ENCODE assay signal across 9 mouse cellular contexts in genomic region chr6:88290129-88290766, GRCm38 (mm10).
A peak's percentile ranks its signal among the peaks of the same experiment; 100 is the strongest.
DNase-seq lines count a peak whose midpoint lies in the region; ATAC-seq and TF ChIP-seq lines count a peak whose summit lies in the region.
"Had no signal": no experiment of that assay in that cellular context is flagged by ENCODE, and none has a peak within 500 bp of the region (broad histone marks: within the 10 kb centered on the region; RNA-seq: fewer than 3 reads in every experiment).

No protein-coding gene starts in this region.

- ATAC-seq in forebrain, embryonic 14.5 days = peak; percentile 86
- no peak for ATAC-seq in intestine, postnatal 0 days

- intact Hi-C loops in gastrocnemius, postnatal 36 days (cut with DNase I) = no loop called here

- H3K4me2 ChIP-seq in forebrain, embryonic 14.5 days (ENCODE audit: low read length) = no peak overlapping the region
- no peak overlapping the region for H3K4me2 ChIP-seq in intestine, postnatal 0 days (replicated peaks; ENCODE audit: low read depth)
- H3K4me2 ChIP-seq: heart, embryonic 15.5 days had no signal

- H3K9me3 ChIP-seq in forebrain, embryonic 14.5 days (replicated peaks; ENCODE audit: control insufficient read depth, low read length) = no peaks in the 10 kb centered on the region
- H3K9me3 ChIP-seq in forebrain, embryonic 10.5 days = no peaks in the 10 kb centered on the region
- no peaks in the 10 kb centered on the region for H3K9me3 ChIP-seq in intestine, postnatal 0 days (ENCODE audit: control insufficient read depth)
- H3K9me3 ChIP-seq: heart, embryonic 15.5 days had no signal

- no peak for TF ChIP-seq CTCF in intestine, postnatal 0 days (IDR thresholded peaks at IDR 0.05; ENCODE audit: low read depth)

- no peaks in the 10 kb centered on the region for H3K4me1 ChIP-seq in forebrain, embryonic 14.5 days (ENCODE audit: control insufficient read depth, insufficient read depth, low read length)
- H3K4me1 ChIP-seq in forebrain, embryonic 10.5 days = peaks cover 6% of the 10 kb centered on the region; the same call in 1 of the 2 replicates
- H3K4me1 ChIP-seq in intestine, postnatal 0 days (replicated peaks; ENCODE audit: control insufficient read depth, insufficient read depth, low read length) = no peaks in the 10 kb centered on the region; the same call in 1 of the 2 replicates
- H3K4me1 ChIP-seq: heart, embryonic 15.5 days had no signal

- H3K9ac ChIP-seq in forebrain, embryonic 14.5 days (ENCODE audit: low read length) = no peak overlapping the region
- H3K9ac ChIP-seq in intestine, postnatal 0 days (ENCODE audit: low read depth, low read length) = no peak overlapping the region
- H3K9ac ChIP-seq: heart, embryonic 15.5 days had no signal

- DNase-seq in forebrain, embryonic 14.5 days (ENCODE audit: low spot score) = peak; percentile 83
- no peak for DNase-seq in forebrain, embryonic 10.5 days (ENCODE audit: extremely low spot score, low spot score)
- peak; percentile 59 for DNase-seq in brain, embryonic 18.5 days (ENCODE audit: low read depth, low spot score)
- DNase-seq in gastrocnemius, postnatal 36 days = peak; percentile 24 to 46
- DNase-seq in left cerebral cortex, adult 9 months (ENCODE audit: low spot score in 2 of 2) = peak; percentile 45 to 67
- DNase-seq in liver = no peak
- DNase-seq in kidney, adult 8-10 months = no peak

- no peaks in the 10 kb centered on the region for H3K36me3 ChIP-seq in forebrain, embryonic 14.5 days (ENCODE audit: control insufficient read depth, insufficient read depth, low read length)
- peaks cover 9% of the 10 kb centered on the region for H3K36me3 ChIP-seq in forebrain, embryonic 10.5 days (replicated peaks)
- peaks cover 3% of the 10 kb centered on the region; the same call in 1 of the 2 replicates for H3K36me3 ChIP-seq in intestine, postnatal 0 days (ENCODE audit: control insufficient read depth, insufficient read depth)
- H3K36me3 ChIP-seq: heart, embryonic 15.5 days had no signal

- H3K27me3 ChIP-seq in forebrain, embryonic 14.5 days (replicated peaks; ENCODE audit: control insufficient read depth, insufficient read depth, low read length) = no peaks in the 10 kb centered on the region
- H3K27me3 ChIP-seq in forebrain, embryonic 10.5 days (ENCODE audit: poor library complexity, severe bottlenecking) = no peaks in the 10 kb centered on the region
- no peaks in the 10 kb centered on the region for H3K27me3 ChIP-seq in intestine, postnatal 0 days (replicated peaks; ENCODE audit: control insufficient read depth, insufficient read depth, low read length)
- H3K27me3 ChIP-seq: heart, embryonic 15.5 days had no signal

- no peak overlapping the region for H3K4me3 ChIP-seq in forebrain, embryonic 14.5 days (ENCODE audit: low read depth, low read length)
- no peak overlapping the region for H3K4me3 ChIP-seq in forebrain, embryonic 10.5 days
- no peak overlapping the region for H3K4me3 ChIP-seq in intestine, postnatal 0 days (ENCODE audit: low read depth, low read length)
- H3K4me3 ChIP-seq: heart, embryonic 15.5 days had no signal

- WGBS in forebrain, embryonic 14.5 days = 29% methylated on average over 6 of the region's 6 CpGs
- WGBS in forebrain, embryonic 10.5 days = 87% methylated on average over 6 of the region's 6 CpGs
- WGBS in intestine, postnatal 0 days = 84% methylated on average over 6 of the region's 6 CpGs

- H3K27ac ChIP-seq in forebrain, embryonic 14.5 days (ENCODE audit: low read depth, low read length) = no peak overlapping the region
- H3K27ac ChIP-seq in forebrain, embryonic 10.5 days = no peak overlapping the region
- no peak overlapping the region for H3K27ac ChIP-seq in intestine, postnatal 0 days (ENCODE audit: low read depth, low read length)
- H3K27ac ChIP-seq: heart, embryonic 15.5 days had no signal

Comparison
In these comparisons a context has a peak if more than half of its experiments do, and no peak if none do; other contexts are left out.
1. DNase-seq: peak in forebrain, embryonic 14.5 days (single experiment), brain, embryonic 18.5 days (single experiment), gastrocnemius, postnatal 36 days (2 of 2) and left cerebral cortex, adult 9 months (2 of 2); none in forebrain, embryonic 10.5 days (single experiment), liver (single experiment) and kidney, adult 8-10 months (0 of 2).